Comparison of ENCODE assay signal across 17 mouse cellular contexts in the genomic region with DNA sequence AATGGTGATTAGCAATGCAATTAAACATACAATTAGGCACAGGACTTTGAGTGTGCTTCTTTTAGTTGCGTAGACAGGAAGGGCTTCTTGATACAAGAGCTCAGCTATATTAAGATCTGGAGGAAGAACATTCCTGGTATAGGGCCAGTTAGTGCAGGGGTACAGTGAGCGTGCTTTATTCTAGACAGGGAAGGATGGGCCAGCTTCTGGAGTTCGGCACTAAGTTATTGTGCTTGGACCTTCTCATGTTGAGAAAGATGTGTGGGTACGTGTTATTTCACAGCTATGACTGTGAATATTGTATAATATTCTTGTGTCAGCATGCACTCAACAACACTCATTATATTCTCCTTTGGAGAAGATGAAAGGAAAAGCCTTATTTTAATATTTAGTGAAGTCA.
"Had no signal": no experiment of that assay in that cellular context is flagged by ENCODE, and none has a peak within 500 bp of the region (broad histone marks: within the 10 kb centered on the region; RNA-seq: fewer than 3 reads in every experiment).

No protein-coding gene starts in this region.

- H3K36me3 ChIP-seq: lung, embryonic 15.5 days; midbrain, embryonic 13.5 days; midbrain, embryonic 15.5 days; neural tube, embryonic 12.5 days; stomach, embryonic 15.5 days had no signal

- H3K4me3 ChIP-seq: lung, embryonic 15.5 days; megakaryocyte, embryonic 14.5 days; midbrain, embryonic 13.5 days; midbrain, embryonic 15.5 days; neural tube, embryonic 12.5 days; stomach, embryonic 15.5 days had no signal

- H3K9me3 ChIP-seq: lung, embryonic 15.5 days; megakaryocyte, embryonic 14.5 days; midbrain, embryonic 13.5 days; midbrain, embryonic 15.5 days; neural tube, embryonic 12.5 days; stomach, embryonic 15.5 days had no signal

- ATAC-seq: liver, postnatal 0 days; lung, postnatal 0 days; midbrain, embryonic 13.5 days; midbrain, embryonic 15.5 days had no signal

- DNase-seq: liver, postnatal 0 days; lung, adult 2 months; lung, postnatal 14 days; lung, postnatal 36 days; right cerebral cortex, postnatal 14 days; thymus, postnatal 14 days; thymus, postnatal 36 days had no signal

- H3K27ac ChIP-seq: lung, embryonic 15.5 days; macrophage; midbrain, embryonic 13.5 days; midbrain, embryonic 15.5 days; neural tube, embryonic 12.5 days; stomach, embryonic 15.5 days; stomach, postnatal 0 days had no signal

- H3K27me3 ChIP-seq: lung, embryonic 15.5 days; megakaryocyte, embryonic 14.5 days; midbrain, embryonic 13.5 days; midbrain, embryonic 15.5 days; neural tube, embryonic 12.5 days; stomach, embryonic 15.5 days had no signal

- H3K9ac ChIP-seq: liver, postnatal 0 days; lung, embryonic 15.5 days; midbrain, embryonic 13.5 days; midbrain, embryonic 15.5 days; neural tube, embryonic 12.5 days; stomach, embryonic 15.5 days had no signal

- H3K4me2 ChIP-seq: lung, embryonic 15.5 days; midbrain, embryonic 11.5 days; midbrain, embryonic 13.5 days; midbrain, embryonic 15.5 days; neural tube, embryonic 12.5 days; stomach, embryonic 15.5 days had no signal

- H3K4me1 ChIP-seq: megakaryocyte, embryonic 14.5 days; midbrain, embryonic 15.5 days; neural tube, embryonic 12.5 days; stomach, embryonic 15.5 days had no signal
